Mouse (Mus musculus) intestine, embryonic 16.5 days (tissue): ENCODE data around the gene Gtpbp10. TPM values are rescaled to one million over a fixed set of nuclear protein-coding genes. Genes with fewer than 3 reads are reported as not detected.

Source experiments
- polyA plus RNA-seq: library from polyadenylated mRNA; unstranded; fragments of >200 nt; fragmentation: Nextera tagmentation; extraction: Ambion mirVana; gene quantifications from 2 replicates; pipeline ENCODE4 v1.2.1, GENCODE M21; 2015

The Gtpbp10 gene
- polyA plus RNA-seq, 1 experiment from 2014 or later = 26.1 TPM

Other genes with a start within 250 kb of the Gtpbp10 start
- gene Cdk14, start 139.2 kb downstream of the Gtpbp10 start, polyA plus RNA-seq = 8.2 and 8.9 TPM in 2 replicates
- not detected in 2 replicates for gene 1700015F17Rik, start 80.4 kb downstream of the Gtpbp10 start, polyA plus RNA-seq
- gene Cldn12, start 44.6 kb downstream of the Gtpbp10 start, polyA plus RNA-seq = 27.3 and 27.6 TPM in 2 replicates
- gene Gm8773, start 14.3 kb upstream of the Gtpbp10 start, polyA plus RNA-seq = 1.5 TPM in 2 replicates
- gene Cfap69, start 104.7 kb upstream of the Gtpbp10 start, polyA plus RNA-seq = 0.94 and 1.0 TPM in 2 replicates
- gene Steap2, start 135.0 kb upstream of the Gtpbp10 start, polyA plus RNA-seq = 9.1 and 9.2 TPM in 2 replicates
- gene Steap1, start 189.8 kb upstream of the Gtpbp10 start, polyA plus RNA-seq = 4.1 and 5.7 TPM in 2 replicates